Mouse (Mus musculus) forebrain, embryonic 16.5 days (tissue): Measurements from ENCODE around the gene Mfng. TPM values are rescaled to one million over a fixed set of nuclear protein-coding genes. Genes with fewer than 3 reads are reported as not detected.

Experiments
- ATAC-seq: fragments of 200-750 bp; cut with Nextera tagmentation; 2 replicates; pipeline ENCODE4 v1.8.0; 2017; ENCODE audit warnings: mild to moderate bottlenecking, moderate library complexity
- H3K27ac ChIP-seq: fragments of 300-500 bp; sonication (generic); 2 replicates; pipeline ENCODE4 v1.5.1; 2014; ENCODE audit warnings: low read length, control low read depth
- H3K27me3 ChIP-seq: fragments of 300-500 bp; sonication (generic); replicated peaks from 2 replicates; pipeline ENCODE4 v1.6.1; 2014; ENCODE audit warnings: low read length; ENCODE audit not compliant: control insufficient read depth, insufficient read depth
- H3K36me3 ChIP-seq: fragments of 300-500 bp; sonication (generic); 2 replicates; pipeline ENCODE4 v1.6.1; 2014; ENCODE audit not compliant: control insufficient read depth, insufficient read depth
- H3K4me1 ChIP-seq: fragments of 300-500 bp; sonication (generic); replicated peaks from 2 replicates; pipeline ENCODE4 v1.6.1; 2014; ENCODE audit warnings: low read length; ENCODE audit not compliant: control insufficient read depth, insufficient read depth
- H3K4me2 ChIP-seq: fragments of 300-500 bp; sonication (generic); 2 replicates; pipeline ENCODE4 v1.6.1; 2014; ENCODE audit warnings: mild to moderate bottlenecking, low read length, control low read depth
- H3K4me3 ChIP-seq: fragments of 300-500 bp; sonication (generic); replicated peaks from 2 replicates; pipeline ENCODE4 v1.5.1; 2014; ENCODE audit warnings: mild to moderate bottlenecking, low read length, control low read depth
- H3K9ac ChIP-seq: fragments of 300-500 bp; sonication (generic); replicated peaks from 2 replicates; pipeline ENCODE4 v1.6.1; 2014; ENCODE audit warnings: low read depth, low read length, control low read depth
- H3K9me3 ChIP-seq: fragments of 300-500 bp; sonication (generic); 2 replicates; pipeline ENCODE4 v1.6.1; 2016; ENCODE audit warnings: low read length; ENCODE audit not compliant: control insufficient read depth
- WGBS: fragments of 180-500 bp; shearing (Covaris S2); extraction: QIAGEN DNeasy Blood & Tissue Kit; methylation state at CpG from one replicate; pipeline ENCODE4 v1.1.7; 2014; 5-methylcytosine and 5-hydroxymethylcytosine counted together
- polyA plus RNA-seq: library from polyadenylated mRNA; unstranded; fragments of >200 nt; fragmentation: Nextera tagmentation; extraction: Ambion mirVana; gene quantifications from 2 replicates; pipeline ENCODE4 v1.2.1, GENCODE M21; 2015

Mfng gene
- polyA plus RNA-seq, 1 experiment from 2014 or later = 58.1 TPM

DNA sequence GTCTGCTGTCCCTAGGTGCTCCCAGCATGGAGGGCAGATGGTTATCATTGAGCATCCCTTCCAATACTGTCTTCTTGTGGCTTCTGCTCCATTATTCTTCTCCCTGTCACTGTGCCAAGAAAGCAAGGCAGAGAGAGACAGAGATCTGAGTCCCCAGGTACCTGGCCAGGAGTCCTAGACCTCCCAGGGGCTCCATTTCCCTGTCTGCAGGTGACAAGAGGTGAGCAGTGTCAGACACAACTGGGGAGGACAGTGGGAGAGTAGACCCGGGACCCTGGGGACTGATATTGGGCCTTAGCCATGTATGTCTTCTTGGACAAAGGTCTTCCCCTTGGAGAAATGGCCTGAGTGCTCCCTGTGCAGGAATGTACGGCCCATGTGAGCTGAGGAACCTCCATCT, 32.1 kb upstream of the Mfng start:
- peaks cover 20% of the 10 kb centered on the region for H3K27me3 ChIP-seq

DNA sequence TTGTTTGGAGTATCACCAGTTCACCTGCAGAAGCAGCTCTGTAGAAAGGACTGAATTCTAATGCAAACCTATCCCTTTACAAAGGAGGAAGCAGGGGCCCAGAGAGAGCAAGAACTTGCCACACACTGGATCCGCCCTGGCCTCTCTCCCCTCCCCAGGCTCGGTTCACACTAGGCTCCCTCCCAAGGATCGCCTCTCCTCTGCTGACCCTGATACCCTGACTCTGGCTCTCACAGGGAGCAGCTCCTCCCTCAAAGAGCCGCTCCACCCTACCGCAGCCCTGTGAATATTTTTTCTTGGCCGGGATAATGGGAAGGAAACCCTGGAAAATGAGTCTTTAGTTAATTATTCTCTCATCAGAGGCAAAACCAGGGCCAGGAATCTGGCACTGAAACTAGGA, 31.1 kb upstream of the Mfng start:
- H3K4me3 ChIP-seq = no peak overlapping the region
- H3K4me2 ChIP-seq = no peak overlapping the region
- no peak overlapping the region for H3K27ac ChIP-seq
- H3K36me3 ChIP-seq = no peaks in the 10 kb centered on the region
- H3K27me3 ChIP-seq = peaks cover 20% of the 10 kb centered on the region
- no peak overlapping the region for H3K9ac ChIP-seq
- H3K9me3 ChIP-seq = no peaks in the 10 kb centered on the region
- peaks cover 23% of the 10 kb centered on the region for H3K4me1 ChIP-seq
- 7% methylated on average over 6 of the region's 6 CpGs for WGBS
- ATAC-seq = no peak

More for the DNA sequence above, 32.1 kb upstream of the Mfng start:
- Histone ChIP-seq H3K27ac (no peak overlapping the region), H3K9me3 (no peaks in the 10 kb centered on the region), H3K4me2 (no peak overlapping the region), H3K4me1 (peaks cover 23% of the 10 kb centered on the region), H3K4me3 (no peak overlapping the region), H3K36me3 (no peaks in the 10 kb centered on the region), H3K9ac (no peak overlapping the region)
- ATAC-seq = no peak
- WGBS = 76% methylated on average over 2 of the region's 2 CpGs

DNA sequence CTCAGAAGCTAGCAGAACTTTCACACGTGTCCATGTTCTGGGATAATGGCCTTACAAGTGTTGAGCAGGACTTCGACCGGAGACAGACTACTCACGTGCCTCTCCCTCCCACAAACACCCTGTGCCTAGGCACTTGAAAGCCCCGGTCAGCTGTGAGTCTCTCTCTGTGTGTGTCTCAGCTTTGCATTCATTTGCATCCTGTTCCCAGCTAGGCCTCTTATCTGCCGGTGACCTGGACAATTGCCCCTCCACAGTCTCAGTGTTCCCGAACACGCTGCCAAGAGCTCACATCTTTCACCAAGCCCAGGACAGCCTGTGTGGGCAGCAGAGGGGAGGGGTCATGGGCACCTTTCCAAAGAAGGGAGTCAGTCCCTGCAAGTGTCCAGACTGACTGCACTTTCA, 30.2 kb upstream of the Mfng start:
- Histone ChIP-seq H3K27ac (no peak overlapping the region), H3K27me3 (peaks cover 20% of the 10 kb centered on the region), H3K4me2 (no peak overlapping the region), H3K36me3 (no peaks in the 10 kb centered on the region), H3K9me3 (no peaks in the 10 kb centered on the region), H3K9ac (no peak overlapping the region), H3K4me3 (no peak overlapping the region), H3K4me1 (peaks cover 26% of the 10 kb centered on the region)
- WGBS = 4% methylated on average over 8 of the region's 8 CpGs
- no peak for ATAC-seq

DNA sequence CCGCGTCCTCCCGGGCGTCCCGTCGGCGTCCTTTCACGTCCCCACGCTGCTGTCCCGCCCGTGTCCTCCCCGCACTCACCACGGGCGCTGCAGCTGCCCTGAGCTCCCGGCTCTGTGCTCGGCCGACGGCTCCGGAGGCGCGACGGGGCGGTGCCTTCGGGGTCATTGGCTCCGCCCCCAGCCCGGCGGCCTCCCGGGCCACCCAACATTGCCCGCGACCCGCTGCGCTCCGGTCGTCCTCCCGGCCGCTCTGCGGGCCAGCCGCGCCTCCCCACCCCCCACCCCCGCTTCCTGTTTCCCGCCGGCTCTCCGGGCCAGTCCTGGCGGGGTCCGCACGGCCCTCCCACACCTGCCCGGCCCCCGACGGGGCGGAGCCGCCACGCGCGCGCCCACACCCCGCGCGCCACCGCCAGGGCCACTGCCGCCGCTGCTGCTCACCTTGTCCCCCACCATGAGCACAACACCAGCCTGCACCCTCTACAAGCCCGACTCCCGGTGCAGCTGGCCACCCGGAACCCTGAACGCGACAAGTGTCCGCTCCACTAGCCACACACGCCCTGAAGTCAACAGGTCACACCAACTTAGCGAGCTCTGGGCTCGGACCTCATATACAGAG, 29.6 kb upstream of the Mfng start, which contains the start of gene Card10:
Gene Card10 (minus strand): TSS at position 267 of the 616 bp plus-strand sequence.
- Histone ChIP-seq H3K27me3 (peaks cover 20% of the 10 kb centered on the region), H3K27ac (no peak within 1 kb of the TSS), H3K9me3 (no peaks in the 10 kb centered on the region), H3K36me3 (no peaks in the 10 kb centered on the region), H3K4me1 (peaks cover 26% of the 10 kb centered on the region), H3K4me3 (peak within 1 kb of the TSS; percentile 52), H3K4me2 (peak within 1 kb of the TSS; percentile 88), H3K9ac (peak within 1 kb of the TSS; percentile 62)
- peak; percentile 53; the same call in 1 of the 2 replicates for ATAC-seq
- WGBS = 1% methylated on average over 64 of the region's 70 CpGs

DNA sequence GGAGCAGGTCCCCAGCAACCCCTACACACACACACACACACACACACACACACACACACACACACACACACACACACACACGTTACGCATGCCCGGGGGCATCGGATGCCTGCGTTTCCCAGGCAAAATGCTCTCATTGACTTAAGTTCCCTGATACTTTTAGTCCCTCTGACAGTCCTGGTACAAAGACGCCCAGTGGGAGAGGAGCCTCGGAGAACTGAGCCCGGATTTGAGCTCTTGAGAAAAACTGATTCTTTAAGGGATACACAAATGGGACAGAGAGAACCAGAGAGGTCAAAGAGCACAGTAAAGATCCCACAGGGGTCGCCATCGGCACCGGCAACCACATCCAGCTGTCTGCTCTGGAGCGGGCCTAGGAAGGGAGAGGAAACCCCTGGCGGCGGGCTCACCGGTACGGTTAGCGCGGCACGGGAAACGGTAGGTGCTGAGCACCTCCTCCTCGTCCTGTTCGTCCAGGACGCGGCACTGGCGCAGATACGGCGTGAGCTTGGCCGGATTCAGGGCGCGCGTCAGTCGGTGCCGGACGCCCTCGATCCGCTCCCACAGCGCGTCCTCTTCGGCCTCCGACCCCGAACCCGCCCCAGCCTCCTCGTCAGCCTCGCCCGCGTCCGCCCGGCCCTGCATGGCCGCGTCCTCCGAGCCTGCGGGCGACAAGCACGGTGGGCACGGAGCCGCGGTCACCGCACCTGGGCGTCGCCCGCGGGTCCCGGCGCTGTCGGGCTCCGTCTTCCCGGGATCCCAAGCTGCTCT, 28.9 kb upstream of the Mfng start:
- Histone ChIP-seq H3K27ac (no peak overlapping the region), H3K9me3 (no peaks in the 10 kb centered on the region), H3K27me3 (peaks cover 20% of the 10 kb centered on the region), H3K4me1 (peaks cover 26% of the 10 kb centered on the region), H3K9ac (peak overlapping the region; percentile 62), H3K4me3 (peak overlapping the region; percentile 52), H3K36me3 (no peaks in the 10 kb centered on the region), H3K4me2 (peak overlapping the region; percentile 88)
- WGBS = 2% methylated on average over 63 of the region's 67 CpGs
- no peak for ATAC-seq

DNA sequence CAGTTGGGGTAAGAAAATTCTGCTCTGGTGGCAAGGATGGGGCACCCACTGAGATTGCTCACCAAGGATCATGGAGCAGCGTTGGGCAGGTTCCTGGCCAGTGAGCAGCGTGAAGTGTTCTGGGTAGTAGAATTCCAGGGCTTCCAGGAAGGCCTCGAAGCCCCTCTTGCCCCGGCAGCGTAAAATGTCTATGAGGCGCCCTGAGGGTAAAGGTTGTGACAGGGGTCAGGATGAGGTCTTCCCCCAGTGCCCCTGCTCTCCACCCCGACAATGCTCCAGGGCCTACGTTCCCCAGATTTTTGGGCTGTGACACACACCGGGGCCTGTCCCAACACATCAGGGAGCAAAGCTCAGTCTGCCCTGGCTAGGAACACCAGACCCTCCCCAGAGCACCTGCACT, 28.3 kb upstream of the Mfng start:
- H3K36me3 ChIP-seq = no peaks in the 10 kb centered on the region
- no peak for ATAC-seq
- peaks cover 26% of the 10 kb centered on the region for H3K4me1 ChIP-seq
- H3K9me3 ChIP-seq = no peaks in the 10 kb centered on the region
- peaks cover 20% of the 10 kb centered on the region for H3K27me3 ChIP-seq
- H3K27ac ChIP-seq = no peak overlapping the region
- WGBS = 78% methylated on average over 8 of the region's 9 CpGs
- H3K4me2 ChIP-seq = no peak overlapping the region
- H3K4me3 ChIP-seq = no peak overlapping the region
- no peak overlapping the region for H3K9ac ChIP-seq

DNA sequence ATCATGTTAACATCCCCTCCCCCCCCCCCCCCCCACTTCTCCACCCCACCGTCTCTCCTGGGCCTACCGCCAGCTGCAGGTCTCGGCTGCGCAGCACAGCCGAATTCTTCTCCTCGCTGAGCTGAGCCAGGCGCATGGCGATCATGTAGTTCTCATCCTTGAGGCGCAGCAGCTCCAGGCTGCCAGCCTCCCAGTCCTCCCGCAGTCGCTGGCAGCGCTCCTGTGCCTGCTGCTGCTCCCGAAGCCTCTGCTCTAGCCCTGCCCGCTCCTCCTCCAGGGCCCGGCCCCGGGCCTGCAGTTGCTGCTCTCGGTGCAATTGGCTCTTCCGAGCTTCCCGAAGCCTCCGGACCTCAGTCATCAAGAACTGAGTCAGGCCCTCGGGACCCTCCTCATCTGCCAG, 25.8 kb upstream of the Mfng start:
- H3K9ac ChIP-seq = no peak overlapping the region
- H3K4me3 ChIP-seq = no peak overlapping the region
- H3K27ac ChIP-seq = no peak overlapping the region
- peaks cover 20% of the 10 kb centered on the region for H3K27me3 ChIP-seq
- no peaks in the 10 kb centered on the region for H3K36me3 ChIP-seq
- 23% methylated on average over 21 of the region's 21 CpGs for WGBS
- ATAC-seq = peak; percentile 50; the same call in 1 of the 2 replicates
- H3K4me1 ChIP-seq = peaks cover 23% of the 10 kb centered on the region
- no peaks in the 10 kb centered on the region for H3K9me3 ChIP-seq
- H3K4me2 ChIP-seq = no peak overlapping the region

DNA sequence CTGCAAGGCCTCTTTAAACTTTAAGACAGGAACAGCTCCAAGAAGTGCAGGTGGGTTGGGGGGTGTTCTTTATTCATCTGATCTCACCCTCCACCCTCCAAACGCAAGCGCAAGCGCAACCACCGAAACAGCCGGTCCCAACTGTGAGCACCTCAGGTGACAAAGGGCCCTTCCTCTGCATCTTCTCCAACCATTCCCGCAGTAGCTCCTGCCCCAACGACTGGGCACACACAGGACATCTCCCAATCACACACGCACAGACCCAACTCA, 23.7 kb upstream of the Mfng start:
- Histone ChIP-seq H3K27ac (no peak overlapping the region), H3K4me1 (peaks cover 7% of the 10 kb centered on the region), H3K4me2 (no peak overlapping the region), H3K36me3 (no peaks in the 10 kb centered on the region), H3K27me3 (peaks cover 13% of the 10 kb centered on the region), H3K9me3 (no peaks in the 10 kb centered on the region), H3K4me3 (no peak overlapping the region), H3K9ac (no peak overlapping the region)
- no peak for ATAC-seq
- 91% methylated on average over 8 of the region's 8 CpGs for WGBS

DNA sequence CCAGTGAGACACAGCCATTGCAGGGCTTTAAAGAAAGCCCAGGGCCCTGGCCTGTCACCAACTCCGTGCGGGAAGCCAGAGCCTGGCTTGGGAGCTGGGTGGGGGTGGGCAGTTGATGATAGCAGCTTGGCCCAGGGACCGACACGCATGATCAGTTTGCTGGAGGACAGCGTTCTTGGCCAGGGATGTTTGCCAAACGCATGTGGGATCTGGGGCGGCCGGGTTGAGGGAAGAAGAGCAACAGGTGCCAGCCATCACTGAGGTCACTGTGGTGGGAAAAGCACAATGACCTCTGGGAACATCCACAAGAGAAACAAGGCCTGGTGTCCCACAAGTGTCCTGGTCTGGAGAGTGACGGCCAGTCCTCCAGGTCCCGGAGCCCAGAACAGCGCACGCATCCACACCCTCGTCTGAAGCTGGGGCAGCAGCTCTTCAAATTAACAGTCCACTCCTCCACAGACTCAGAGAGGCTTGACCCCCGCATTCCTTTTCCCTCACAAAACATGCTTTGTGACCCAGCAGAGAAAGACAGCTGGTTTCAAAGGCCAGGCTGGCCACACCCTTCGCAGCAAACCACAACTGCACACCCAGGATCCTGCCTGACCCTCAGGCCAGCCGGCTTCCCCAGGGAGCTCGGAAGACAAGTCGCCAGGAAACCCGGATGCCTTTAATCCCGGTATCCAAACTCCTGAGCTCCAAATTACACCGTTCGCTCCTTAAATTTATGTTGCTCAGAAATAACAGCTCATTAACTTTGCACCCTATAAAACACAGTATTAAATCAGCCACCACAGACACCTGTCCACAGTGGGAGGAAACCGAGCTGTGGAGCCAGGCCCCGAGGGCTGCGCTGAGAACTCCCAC, 23.2 kb upstream of the Mfng start:
- Histone ChIP-seq H3K4me1 (peaks cover 6% of the 10 kb centered on the region), H3K4me2 (no peak overlapping the region), H3K9me3 (no peaks in the 10 kb centered on the region), H3K9ac (no peak overlapping the region), H3K27ac (no peak overlapping the region), H3K36me3 (no peaks in the 10 kb centered on the region), H3K4me3 (no peak overlapping the region), H3K27me3 (peaks cover 9% of the 10 kb centered on the region)
- 45% methylated on average over 25 of the region's 25 CpGs for WGBS
- no peak for ATAC-seq
